Mouse (Mus musculus): Measurements from ENCODE around the gene Lgals12. TPM values are rescaled to one million over a fixed set of nuclear protein-coding genes. Genes with fewer than 3 reads are reported as not detected.

Gene Lgals12
- 1.5 and 2.4 TPM in 2 replicates for polyA plus RNA-seq (2014; fragmentation: Nextera tagmentation; extraction: Ambion mirVana)

DNA sequence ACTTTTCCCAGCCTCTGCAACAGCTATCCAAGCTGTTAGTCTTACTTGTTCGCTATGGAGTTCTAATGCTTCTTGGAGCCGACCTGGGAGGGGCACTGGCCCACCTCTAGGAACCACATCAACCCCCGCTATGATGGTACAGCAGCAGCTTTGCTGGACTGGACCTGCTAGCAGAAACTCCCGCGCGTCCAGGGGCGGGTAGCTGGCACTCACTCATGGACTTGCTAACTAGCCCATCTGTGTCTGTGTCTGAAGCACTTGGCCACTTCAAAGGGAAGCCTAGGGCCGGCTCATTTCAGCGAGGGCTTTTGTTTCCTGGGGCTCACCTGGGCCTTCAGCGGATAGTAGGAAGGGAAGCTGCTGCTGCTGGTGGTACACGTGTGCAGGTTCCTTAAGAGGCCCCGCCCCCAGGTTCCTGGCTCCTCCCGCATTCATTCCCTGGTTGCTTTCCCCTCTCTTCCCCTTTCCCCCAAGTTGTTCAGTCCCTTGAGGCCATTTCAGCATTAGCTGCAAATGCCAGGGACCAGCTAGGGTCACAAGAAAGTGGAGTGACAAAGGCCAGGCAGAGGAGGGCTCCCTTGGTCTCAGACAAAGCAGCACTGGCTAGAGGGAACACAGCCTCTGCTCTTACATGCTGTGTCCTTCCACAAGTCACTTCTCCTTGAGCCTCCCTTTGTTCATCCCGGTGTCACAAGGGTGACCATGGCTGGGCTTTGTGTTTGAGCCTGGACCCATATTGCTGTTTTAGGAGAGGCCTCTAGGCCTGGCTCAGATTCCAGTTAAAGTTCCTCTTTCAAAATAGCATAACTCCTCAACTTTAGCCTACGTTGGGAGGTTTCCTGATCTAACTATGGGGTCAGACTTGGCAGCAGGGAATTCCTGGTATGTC, at the start of gene Lgals12:
Gene Lgals12, minus strand, starts transcription at position 393 of the 889 bp plus-strand sequence.
- ATAC-seq (ENCODE audit: insufficient number of reproducible peaks, insufficient read depth, low FRiP score, low read depth), result peak; percentile 15; the same call in 1 of the 2 replicates
- H3K36me3 ChIP-seq (ENCODE audit: control insufficient read depth, insufficient read depth, low read length), result no peaks in the 10 kb centered on the region
- H3K9ac ChIP-seq (replicated peaks; ENCODE audit: low read depth, low read length), result no peak within 1 kb of the TSS; the same call in 1 of the 2 replicates
- 7% methylated on average over 15 of the region's 15 CpGs for WGBS
- peak within 1 kb of the TSS; percentile 57 for H3K4me2 ChIP-seq (replicated peaks; ENCODE audit: low read depth, low read length)
- no peaks in the 10 kb centered on the region for H3K27me3 ChIP-seq (ENCODE audit: control insufficient read depth, insufficient read depth, low read length)
- peak within 1 kb of the TSS; percentile 22 for H3K4me3 ChIP-seq (ENCODE audit: low read depth, low read length)
- H3K4me1 ChIP-seq (ENCODE audit: control insufficient read depth, insufficient read depth, low read length), result peaks cover 21% of the 10 kb centered on the region
- H3K27ac ChIP-seq (ENCODE audit: low read length), result peak within 1 kb of the TSS; percentile 85
- H3K9me3 ChIP-seq (ENCODE audit: control insufficient read depth, low read depth, low read length), result no peaks in the 10 kb centered on the region

DNA sequence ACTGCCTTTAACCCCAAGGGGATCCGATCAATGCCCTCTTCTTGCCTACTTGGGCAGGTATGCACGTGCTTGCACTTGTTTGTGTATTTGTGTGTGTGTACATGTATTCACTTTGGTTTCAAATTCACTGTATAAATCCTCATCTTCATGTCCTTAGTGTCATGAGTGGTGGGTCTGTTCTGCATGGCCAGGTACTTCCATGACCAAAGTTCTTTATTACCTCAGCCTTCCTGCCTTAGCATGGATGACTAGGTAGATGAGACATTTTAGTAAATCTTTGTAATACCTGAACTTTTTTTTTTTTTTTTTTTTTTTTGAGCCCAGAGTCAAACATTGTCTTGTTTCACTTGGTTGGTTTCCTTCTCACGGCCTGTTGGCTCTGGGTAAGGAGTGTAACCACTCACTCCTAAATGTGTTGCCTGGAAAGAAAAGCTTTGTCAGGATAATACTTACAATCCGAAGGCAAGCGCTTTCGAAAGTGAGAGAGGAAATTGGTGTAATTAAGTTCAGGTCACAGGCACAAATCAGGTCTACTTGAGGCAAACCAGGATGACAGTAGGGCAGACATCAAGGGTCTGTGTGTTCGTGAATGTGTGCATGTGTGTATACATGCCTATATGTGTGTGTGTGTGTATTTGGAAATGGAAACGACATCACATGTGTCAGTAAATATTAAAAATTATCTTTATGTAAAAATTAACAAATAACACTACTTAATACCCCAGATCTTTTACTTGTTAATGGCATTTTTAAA, 42.1 kb upstream of the Lgals12 start:
- Histone ChIP-seq H3K4me3 (ENCODE audit: low read depth, low read length) (no peak overlapping the region), H3K4me1 (ENCODE audit: control insufficient read depth, insufficient read depth, low read length) (no peaks in the 10 kb centered on the region), H3K27ac (ENCODE audit: low read length) (no peak overlapping the region), H3K4me2 (replicated peaks; ENCODE audit: low read depth, low read length) (no peak overlapping the region), H3K36me3 (ENCODE audit: control insufficient read depth, insufficient read depth, low read length) (no peaks in the 10 kb centered on the region), H3K9ac (replicated peaks; ENCODE audit: low read depth, low read length) (no peak overlapping the region), H3K27me3 (ENCODE audit: control insufficient read depth, insufficient read depth, low read length) (no peaks in the 10 kb centered on the region), H3K9me3 (ENCODE audit: control insufficient read depth, low read depth, low read length) (no peaks in the 10 kb centered on the region)
- 81% methylated on average over 8 of the region's 8 CpGs for WGBS
- no peak for ATAC-seq (ENCODE audit: insufficient number of reproducible peaks, insufficient read depth, low FRiP score, low read depth)

DNA sequence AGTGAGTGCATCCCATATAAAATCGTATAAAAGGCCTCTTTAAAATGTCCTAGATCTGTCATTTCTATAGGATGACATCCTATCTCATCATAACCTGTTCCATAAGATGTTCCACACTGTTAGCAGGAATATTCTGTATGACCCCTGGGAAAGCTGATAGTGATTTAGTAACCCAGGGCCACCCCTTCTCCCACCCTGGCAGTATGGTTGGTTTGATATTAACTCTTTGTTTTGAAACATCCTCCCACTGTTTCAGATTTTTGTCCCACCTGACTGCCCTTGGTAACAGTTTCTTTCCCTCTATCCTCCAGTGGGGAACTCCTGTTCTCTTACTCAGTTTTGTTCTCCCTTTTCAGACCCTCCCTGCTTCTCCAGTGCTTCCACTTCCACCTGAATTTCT, 26.8 kb upstream of the Lgals12 start:
- Histone ChIP-seq H3K4me2 (replicated peaks; ENCODE audit: low read depth, low read length) (no peak overlapping the region), H3K9me3 (ENCODE audit: control insufficient read depth, low read depth, low read length) (no peaks in the 10 kb centered on the region), H3K27me3 (ENCODE audit: control insufficient read depth, insufficient read depth, low read length) (no peaks in the 10 kb centered on the region), H3K36me3 (ENCODE audit: control insufficient read depth, insufficient read depth, low read length) (no peaks in the 10 kb centered on the region), H3K27ac (ENCODE audit: low read length) (no peak overlapping the region), H3K9ac (replicated peaks; ENCODE audit: low read depth, low read length) (no peak overlapping the region), H3K4me1 (ENCODE audit: control insufficient read depth, insufficient read depth, low read length) (no peaks in the 10 kb centered on the region), H3K4me3 (ENCODE audit: low read depth, low read length) (no peak overlapping the region)
- ATAC-seq (ENCODE audit: insufficient number of reproducible peaks, insufficient read depth, low FRiP score, low read depth), result no peak
- WGBS, result 74% methylated on average over 1 of the region's 1 CpGs

DNA sequence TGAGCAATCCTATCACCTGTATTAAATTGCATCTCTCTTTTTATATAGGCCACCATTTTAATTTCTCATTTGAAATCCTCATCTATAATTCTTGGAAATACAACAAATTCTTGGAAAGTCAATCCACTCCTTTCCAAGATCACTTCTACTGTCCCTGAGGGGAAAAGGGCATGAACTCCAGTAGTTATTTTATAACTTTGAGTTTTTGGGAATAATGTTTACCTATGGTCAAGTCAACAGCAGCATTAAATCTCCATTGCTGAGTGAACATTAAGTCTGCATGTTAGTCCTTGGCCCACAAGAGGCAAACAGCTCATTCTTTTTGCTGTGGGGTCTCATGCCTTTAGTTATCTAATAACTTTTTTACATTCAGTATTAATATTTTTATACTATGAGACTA, 26.0 kb upstream of the Lgals12 start:
- no peak overlapping the region for H3K9ac ChIP-seq (replicated peaks; ENCODE audit: low read depth, low read length)
- no peak overlapping the region for H3K27ac ChIP-seq (ENCODE audit: low read length)
- H3K4me2 ChIP-seq (replicated peaks; ENCODE audit: low read depth, low read length), result no peak overlapping the region
- H3K27me3 ChIP-seq (ENCODE audit: control insufficient read depth, insufficient read depth, low read length), result no peaks in the 10 kb centered on the region
- no peaks in the 10 kb centered on the region for H3K9me3 ChIP-seq (ENCODE audit: control insufficient read depth, low read depth, low read length)
- ATAC-seq (ENCODE audit: insufficient number of reproducible peaks, insufficient read depth, low FRiP score, low read depth), result no peak
- no peak overlapping the region for H3K4me3 ChIP-seq (ENCODE audit: low read depth, low read length)
- no peaks in the 10 kb centered on the region for H3K36me3 ChIP-seq (ENCODE audit: control insufficient read depth, insufficient read depth, low read length)
- H3K4me1 ChIP-seq (ENCODE audit: control insufficient read depth, insufficient read depth, low read length), result no peaks in the 10 kb centered on the region

DNA sequence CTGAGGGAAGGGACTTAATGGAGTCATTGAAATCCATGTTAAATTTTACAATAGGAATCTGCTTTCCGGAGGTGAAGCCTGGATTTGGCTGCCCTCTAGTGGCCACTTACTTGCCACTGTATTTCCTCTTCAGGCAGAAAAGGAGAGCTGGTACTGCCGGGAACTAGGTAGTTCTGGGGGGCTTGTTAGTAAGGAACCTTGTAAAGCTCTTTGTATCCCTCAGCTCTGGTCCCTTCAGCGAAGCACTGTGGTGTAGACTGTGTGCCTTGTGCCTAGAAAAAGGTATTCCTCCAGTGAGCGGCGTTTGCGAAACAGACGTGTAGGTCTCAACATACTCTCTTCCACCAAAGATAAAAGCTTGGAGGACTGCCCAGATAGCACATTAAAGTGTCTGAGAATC, 10.7 kb upstream of the Lgals12 start:
- H3K36me3 ChIP-seq (ENCODE audit: control insufficient read depth, insufficient read depth, low read length), result no peaks in the 10 kb centered on the region
- H3K27ac ChIP-seq (ENCODE audit: low read length), result no peak overlapping the region
- WGBS, result 38% methylated on average over 7 of the region's 7 CpGs
- H3K4me1 ChIP-seq (ENCODE audit: control insufficient read depth, insufficient read depth, low read length), result no peaks in the 10 kb centered on the region
- H3K9ac ChIP-seq (replicated peaks; ENCODE audit: low read depth, low read length), result no peak overlapping the region
- H3K4me2 ChIP-seq (replicated peaks; ENCODE audit: low read depth, low read length), result no peak overlapping the region
- 0 out of 2 replicates have a peak, but pooled peaks have one; percentile 23 for ATAC-seq (ENCODE audit: insufficient number of reproducible peaks, insufficient read depth, low FRiP score, low read depth)
- H3K9me3 ChIP-seq (ENCODE audit: control insufficient read depth, low read depth, low read length), result no peaks in the 10 kb centered on the region
- H3K4me3 ChIP-seq (ENCODE audit: low read depth, low read length), result no peak overlapping the region
- H3K27me3 ChIP-seq (ENCODE audit: control insufficient read depth, insufficient read depth, low read length), result no peaks in the 10 kb centered on the region

DNA sequence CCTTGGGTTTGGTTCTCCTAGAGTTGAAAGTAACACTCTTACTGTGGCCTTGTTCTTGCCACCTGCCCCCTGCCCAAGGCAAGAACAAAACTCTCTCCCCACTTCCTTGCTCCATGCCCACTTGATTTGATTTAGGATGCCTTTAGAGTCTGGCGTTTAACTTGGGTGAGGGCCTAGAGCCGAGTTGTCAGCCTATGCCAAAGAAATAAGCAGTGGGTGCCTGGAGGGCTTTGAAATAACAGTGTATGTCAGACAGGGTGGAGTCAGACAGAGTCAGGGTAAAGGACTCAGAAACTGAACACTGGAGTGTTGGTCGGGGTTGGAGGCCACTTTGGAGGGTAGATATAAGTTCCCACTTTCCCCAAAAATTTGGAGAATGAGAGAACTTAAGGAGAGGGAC, 10.1 kb upstream of the Lgals12 start:
- H3K9me3 ChIP-seq (ENCODE audit: control insufficient read depth, low read depth, low read length), result no peaks in the 10 kb centered on the region
- no peaks in the 10 kb centered on the region for H3K27me3 ChIP-seq (ENCODE audit: control insufficient read depth, insufficient read depth, low read length)
- no peaks in the 10 kb centered on the region for H3K36me3 ChIP-seq (ENCODE audit: control insufficient read depth, insufficient read depth, low read length)
- no peak overlapping the region for H3K27ac ChIP-seq (ENCODE audit: low read length)
- no peak overlapping the region for H3K4me2 ChIP-seq (replicated peaks; ENCODE audit: low read depth, low read length)
- ATAC-seq (ENCODE audit: insufficient number of reproducible peaks, insufficient read depth, low FRiP score, low read depth), result no peak
- no peak overlapping the region for H3K4me3 ChIP-seq (ENCODE audit: low read depth, low read length)
- H3K4me1 ChIP-seq (ENCODE audit: control insufficient read depth, insufficient read depth, low read length), result no peaks in the 10 kb centered on the region
- WGBS, result 62% methylated on average over 3 of the region's 3 CpGs
- no peak overlapping the region for H3K9ac ChIP-seq (replicated peaks; ENCODE audit: low read depth, low read length)

DNA sequence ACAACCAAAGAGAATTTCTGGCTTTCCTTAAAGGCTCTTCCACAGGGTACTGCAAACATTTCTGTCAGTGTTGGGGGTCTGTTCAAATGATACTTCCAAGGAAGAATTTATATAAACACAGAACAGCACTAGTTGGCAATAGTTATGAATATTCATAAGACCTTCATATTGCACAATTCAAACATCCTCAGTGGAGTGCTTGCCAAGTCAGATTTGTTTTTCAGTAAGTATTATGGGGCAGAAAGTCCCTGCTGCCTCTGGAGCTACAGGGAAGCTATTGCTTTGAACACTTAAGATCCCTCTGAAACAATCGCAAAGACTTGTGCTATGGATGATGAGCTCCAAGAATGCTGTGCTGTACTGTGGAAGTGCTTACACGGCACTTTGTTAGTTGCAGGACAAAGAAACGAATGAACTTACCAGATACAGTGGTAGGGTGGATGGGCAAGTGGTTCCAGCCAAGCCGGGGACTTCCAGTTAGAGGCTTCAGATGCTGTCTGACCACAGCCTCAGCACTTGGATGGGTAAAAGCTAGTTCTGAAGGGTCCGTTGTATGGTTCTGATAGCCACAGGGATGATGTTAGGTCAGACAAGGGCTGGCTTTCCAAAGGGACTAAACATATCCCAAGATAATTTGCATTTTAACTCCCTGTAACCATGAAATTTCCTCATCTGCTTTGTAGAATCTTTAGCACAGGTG, 9.4 kb upstream of the Lgals12 start:
- Histone ChIP-seq H3K36me3 (ENCODE audit: control insufficient read depth, insufficient read depth, low read length) (no peaks in the 10 kb centered on the region), H3K27me3 (ENCODE audit: control insufficient read depth, insufficient read depth, low read length) (no peaks in the 10 kb centered on the region), H3K27ac (ENCODE audit: low read length) (no peak overlapping the region), H3K4me3 (ENCODE audit: low read depth, low read length) (no peak overlapping the region), H3K4me2 (replicated peaks; ENCODE audit: low read depth, low read length) (no peak overlapping the region), H3K9me3 (ENCODE audit: control insufficient read depth, low read depth, low read length) (no peaks in the 10 kb centered on the region), H3K9ac (replicated peaks; ENCODE audit: low read depth, low read length) (no peak overlapping the region), H3K4me1 (ENCODE audit: control insufficient read depth, insufficient read depth, low read length) (peaks cover 5% of the 10 kb centered on the region; the same call in 1 of the 2 replicates)
- no peak for ATAC-seq (ENCODE audit: insufficient number of reproducible peaks, insufficient read depth, low FRiP score, low read depth)
- WGBS, result 75% methylated on average over 5 of the region's 5 CpGs

DNA sequence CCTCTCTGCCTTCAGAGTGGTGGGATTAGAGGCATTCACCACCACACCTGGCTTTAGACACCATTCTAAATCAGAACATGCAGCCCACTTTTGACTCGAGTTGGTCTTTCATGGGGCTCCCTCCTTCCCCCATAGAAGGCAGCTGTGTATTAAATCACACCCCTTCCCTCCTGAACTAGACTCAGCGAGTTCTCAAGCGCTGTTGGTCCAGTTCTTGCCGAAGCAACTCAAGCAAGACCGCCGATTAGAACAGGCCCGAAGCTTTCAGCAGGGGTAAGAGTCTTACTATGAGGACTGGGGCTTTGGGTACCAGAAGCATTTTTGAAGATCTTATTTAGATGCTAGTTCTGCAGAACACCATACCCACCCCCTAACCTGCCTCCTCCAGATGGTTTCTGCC, 6.2 kb upstream of the Lgals12 start:
- Histone ChIP-seq H3K4me1 (ENCODE audit: control insufficient read depth, insufficient read depth, low read length) (peaks cover 5% of the 10 kb centered on the region; the same call in 1 of the 2 replicates), H3K9me3 (ENCODE audit: control insufficient read depth, low read depth, low read length) (no peaks in the 10 kb centered on the region), H3K36me3 (ENCODE audit: control insufficient read depth, insufficient read depth, low read length) (no peaks in the 10 kb centered on the region), H3K9ac (replicated peaks; ENCODE audit: low read depth, low read length) (no peak overlapping the region), H3K4me2 (replicated peaks; ENCODE audit: low read depth, low read length) (no peak overlapping the region), H3K4me3 (ENCODE audit: low read depth, low read length) (no peak overlapping the region), H3K27me3 (ENCODE audit: control insufficient read depth, insufficient read depth, low read length) (no peaks in the 10 kb centered on the region), H3K27ac (ENCODE audit: low read length) (no peak overlapping the region)
- ATAC-seq (ENCODE audit: insufficient number of reproducible peaks, insufficient read depth, low FRiP score, low read depth), result no peak
- WGBS, result 86% methylated on average over 7 of the region's 7 CpGs

All from stomach, embryonic 14.5 days (tissue).